Mouse (Mus musculus) ES-Bruce4 (cell line): ENCODE results near the gene Wasf2.

ENCODE experiments used
- CTCF ChIP-seq: IDR thresholded peaks from one replicate; pipeline ENCODE4 v1.8.1; 2011; ENCODE audit warnings: low read depth, low read length
- EP300 ChIP-seq: IDR thresholded peaks from 2 replicates; pipeline ENCODE4 v1.6.1; 2011; ENCODE audit warnings: low read depth, low read length; ENCODE audit not compliant: insufficient read depth

DNA sequence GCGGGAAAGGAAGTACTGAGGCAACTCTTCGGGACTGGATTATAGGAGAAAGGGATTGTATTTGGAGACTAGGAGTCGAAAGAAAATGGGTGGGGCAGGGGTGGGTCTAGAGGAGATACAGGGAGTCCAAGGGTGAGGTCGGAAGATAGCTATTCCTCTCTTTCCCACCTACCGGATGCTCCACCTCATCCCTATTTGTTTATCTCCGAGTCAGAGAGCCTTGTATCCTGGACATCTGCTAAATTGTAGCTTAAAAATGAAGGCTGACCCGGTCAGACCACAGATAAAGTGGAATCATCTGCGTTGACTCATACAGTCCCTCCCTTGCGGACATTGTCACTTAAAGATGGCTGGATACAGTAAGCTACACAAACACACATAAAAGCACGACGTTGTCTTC lies 111.6 kb downstream of the Wasf2 start:
- TF ChIP-seq CTCF, result no peak
- TF ChIP-seq EP300, result no peak
